Mouse (Mus musculus) inflammation-experienced regulatory T-cells, adult 16 weeks (primary cell): ENCODE measurements around the gene Hsf4. TPM values are rescaled to one million over a fixed set of nuclear protein-coding genes. Genes with fewer than 3 reads are reported as not detected.

Source experiments
- polyA plus RNA-seq: library from polyadenylated mRNA; unstranded; fragments of 100-300 nt; shearing (Covaris generic); gene quantifications from one replicate; pipeline ENCODE4 v1.2.1, GENCODE M21; 2017

The Hsf4 gene
- 0.38 TPM for polyA plus RNA-seq

GRCm38 (mm10) chr8:105269461-105269947 lies at the start of gene Hsf4:
Gene Hsf4, plus strand, starts transcription at chr8:105269801.

GRCm38 (mm10) chr8:105224413-105225271 lies 45.0 kb upstream of the Hsf4 start, which contains the start of gene D230025D16Rik:
Gene D230025D16Rik, plus strand, starts transcription at chr8:105225145.

DNA sequence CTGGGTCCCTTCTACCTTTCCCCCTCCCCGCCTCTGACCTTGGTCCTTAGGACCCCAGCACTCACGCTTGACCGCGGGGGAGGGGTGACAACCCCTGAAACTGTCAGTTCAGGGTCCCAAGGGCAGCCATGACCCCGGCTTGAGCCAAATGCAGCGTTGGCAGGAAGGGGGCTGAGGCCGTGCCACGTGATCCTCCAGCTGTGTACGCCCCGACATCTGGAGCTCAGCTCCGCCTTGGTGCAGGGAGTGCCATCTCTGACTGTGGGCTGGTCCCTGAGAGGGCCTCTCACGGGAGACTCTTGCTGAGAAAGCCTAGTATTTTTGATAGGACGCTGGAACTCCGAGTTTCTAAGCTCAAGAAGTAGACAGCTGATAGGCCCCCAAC lies 14.6 kb upstream of the Hsf4 start, which contains the start of gene B3gnt9:
Gene B3gnt9 (minus strand): TSS at position 188 of the 385 bp plus-strand sequence.

GRCm38 (mm10) chr8:105264024-105264982 lies 5.3 kb upstream of the Hsf4 start, which contains the start of the genes Tradd and Fbxl8:
Gene Tradd, minus strand, starts transcription at chr8:105264609.
Gene Fbxl8, plus strand, starts transcription at chr8:105264648.

GRCm38 (mm10) chr8:105275840-105276239 lies 6.2 kb downstream of the Hsf4 start, which contains the start of gene Nol3:
Gene Nol3, plus strand, starts transcription at chr8:105276140.

GRCm38 (mm10) chr8:105289805-105290460 lies 20.3 kb downstream of the Hsf4 start, which contains the start of gene 4931428F04Rik:
Gene 4931428F04Rik, minus strand, starts transcription at chr8:105289864.

GRCm38 (mm10) chr8:105295895-105296573 lies 26.4 kb downstream of the Hsf4 start, which contains the start of gene Exoc3l:
Gene Exoc3l, minus strand, starts transcription at chr8:105296101.

GRCm38 (mm10) chr8:105297511-105298192 lies 28.1 kb downstream of the Hsf4 start, which contains the start of gene E2f4:
Gene E2f4, plus strand, starts transcription at chr8:105297663.

DNA sequence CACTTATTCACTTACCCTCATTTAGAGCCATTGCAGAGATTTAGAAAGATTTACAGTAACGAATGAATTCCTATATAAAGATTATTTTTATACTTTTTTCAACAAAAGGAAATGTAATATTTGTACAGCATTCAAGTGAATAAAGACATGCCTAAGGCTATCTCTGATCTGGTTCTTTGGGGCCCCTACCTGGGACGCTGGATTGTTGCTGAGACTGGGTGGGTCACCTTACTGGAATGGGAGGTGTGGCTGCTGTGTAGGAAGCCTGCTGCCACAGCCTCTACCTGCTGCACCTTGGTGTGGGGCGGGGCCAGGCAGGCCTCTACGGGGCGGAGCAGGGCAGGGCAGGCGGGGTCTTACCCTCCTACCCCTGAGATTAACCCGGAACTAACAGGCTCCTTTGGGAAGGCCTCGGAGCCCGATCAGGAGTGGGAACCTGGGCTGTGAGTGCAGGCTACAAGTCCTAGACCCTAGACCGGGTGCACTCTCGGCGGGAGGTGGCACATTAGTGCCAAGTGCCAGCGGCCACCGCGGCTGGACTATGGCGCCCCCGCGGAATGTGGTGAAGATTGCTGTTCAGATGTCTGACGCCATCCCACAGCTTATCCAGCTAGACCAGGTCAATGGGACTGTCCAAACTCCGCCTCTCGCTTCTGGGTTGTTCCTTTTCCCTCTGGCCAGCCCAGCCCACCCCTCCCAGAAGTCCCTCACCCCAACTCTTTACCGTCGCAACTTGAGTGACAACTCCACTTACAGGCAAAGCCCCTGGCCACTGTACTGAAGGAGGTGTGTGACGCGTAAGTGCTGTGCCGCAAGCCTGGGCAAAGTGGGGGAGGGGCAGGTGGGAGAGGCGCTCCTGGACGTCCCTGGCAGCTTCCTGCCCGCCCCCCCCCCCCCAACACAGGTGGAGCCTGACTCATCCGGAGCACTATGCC lies 35.9 kb downstream of the Hsf4 start, which contains the start of gene Elmo3:
Gene Elmo3 (plus strand): TSS at position 391 of the 935 bp plus-strand sequence.

Other genes starting within 250 kb of the Hsf4 start
- not detected for gene Ces3a, start 221.2 kb upstream of the Hsf4 start, polyA plus RNA-seq
- not detected for gene Ces3b, start 186.0 kb upstream of the Hsf4 start, polyA plus RNA-seq
- gene Ces4a, start 138.0 kb upstream of the Hsf4 start, polyA plus RNA-seq: not detected
- gene Cbfb, start 99.1 kb upstream of the Hsf4 start, polyA plus RNA-seq: 31.8 TPM
- 36.3 TPM for gene D230025D16Rik, start 44.7 kb upstream of the Hsf4 start, polyA plus RNA-seq
- gene B3gnt9, start 14.6 kb upstream of the Hsf4 start, polyA plus RNA-seq: 1.9 TPM
- gene Tradd, start 5.2 kb upstream of the Hsf4 start, polyA plus RNA-seq: 60.2 TPM
- 27.8 TPM for gene Fbxl8, start 5.2 kb upstream of the Hsf4 start, polyA plus RNA-seq
- not detected for gene Nol3, start 6.3 kb downstream of the Hsf4 start, polyA plus RNA-seq
- 1.8 TPM for gene 4931428F04Rik, start 20.1 kb downstream of the Hsf4 start, polyA plus RNA-seq
- 2.5 TPM for gene Exoc3l, start 26.3 kb downstream of the Hsf4 start, polyA plus RNA-seq
- gene E2f4, start 27.9 kb downstream of the Hsf4 start, polyA plus RNA-seq: 92.2 TPM
- 12.2 TPM for gene Elmo3, start 35.8 kb downstream of the Hsf4 start, polyA plus RNA-seq
- 3.6 TPM for gene Lrrc29, start 56.5 kb downstream of the Hsf4 start, polyA plus RNA-seq
- gene Tmem208, start 56.6 kb downstream of the Hsf4 start, polyA plus RNA-seq: 134 TPM
- 1.3 TPM for gene Fhod1, start 78.2 kb downstream of the Hsf4 start, polyA plus RNA-seq
- gene Slc9a5, start 79.0 kb downstream of the Hsf4 start, polyA plus RNA-seq: 0.56 TPM
- not detected for gene Plekhg4, start 103.5 kb downstream of the Hsf4 start, polyA plus RNA-seq
- gene Kctd19, start 143.7 kb downstream of the Hsf4 start, polyA plus RNA-seq: not detected
- not detected for gene Lrrc36, start 143.8 kb downstream of the Hsf4 start, polyA plus RNA-seq
- gene Tppp3, start 201.7 kb downstream of the Hsf4 start, polyA plus RNA-seq: 0.76 TPM
- gene Zdhhc1, start 227.1 kb downstream of the Hsf4 start, polyA plus RNA-seq: 3.5 TPM
- gene Hsd11b2, start 249.0 kb downstream of the Hsf4 start, polyA plus RNA-seq: not detected